Comparison of ENCODE assay signal across 8 mouse cellular contexts in genomic region chr13:6471643-6472042, GRCm38 (mm10).
DNase-seq lines count a peak whose midpoint lies in the region; ATAC-seq and TF ChIP-seq lines count a peak whose summit lies in the region.

No protein-coding gene starts in this region.

- H3K27me3 ChIP-seq in G1E (ENCODE audit: insufficient read depth, low read length) = peaks cover 4% of the 10 kb centered on the region; the same call in 1 of the 2 replicates
- H3K27me3 ChIP-seq in embryonic facial prominence, embryonic 14.5 days (replicated peaks; ENCODE audit: control insufficient read depth, insufficient read depth, low read length) = no peaks in the 10 kb centered on the region
- H3K27me3 ChIP-seq in liver, postnatal 0 days (ENCODE audit: insufficient read depth, low read length) = no peaks in the 10 kb centered on the region
- no peaks in the 10 kb centered on the region for H3K27me3 ChIP-seq in neural tube, embryonic 14.5 days (ENCODE audit: control insufficient read depth, insufficient read depth, low read length)

- no peak for ATAC-seq in G1E (ENCODE audit: extremely low read depth, insufficient number of reproducible peaks, low FRiP score, poor library complexity, severe bottlenecking)
- peak; percentile 72 for ATAC-seq in embryonic facial prominence, embryonic 14.5 days (ENCODE audit: low read depth)
- ATAC-seq in liver, postnatal 0 days = 0 out of 2 replicates have a peak, but pooled peaks have one; percentile 41
- ATAC-seq in neural tube, embryonic 14.5 days (ENCODE audit: low read depth) = peak; percentile 57; the same call in 1 of the 2 replicates

- WGBS in embryonic facial prominence, embryonic 14.5 days = 8% methylated on average over 7 of the region's 7 CpGs
- 11% methylated on average over 7 of the region's 7 CpGs for WGBS in liver, postnatal 0 days (ENCODE audit: insufficient replicate concordance)
- 8% methylated on average over 7 of the region's 7 CpGs for WGBS in neural tube, embryonic 14.5 days

- no peaks in the 10 kb centered on the region for H3K9me3 ChIP-seq in G1E (replicated peaks)
- H3K9me3 ChIP-seq in embryonic facial prominence, embryonic 14.5 days (ENCODE audit: control insufficient read depth, low read length) = peaks cover 4% of the 10 kb centered on the region; the same call in 1 of the 2 replicates
- H3K9me3 ChIP-seq in liver, postnatal 0 days (ENCODE audit: low read length) = no peaks in the 10 kb centered on the region
- no peaks in the 10 kb centered on the region for H3K9me3 ChIP-seq in neural tube, embryonic 14.5 days (ENCODE audit: control insufficient read depth, low read length)

- peak; percentile 22 for DNase-seq in G1E (ENCODE audit: low spot score)
- DNase-seq in embryonic facial prominence, embryonic 14.5 days (ENCODE audit: low spot score) = peak; percentile 89
- DNase-seq in heart, postnatal 25 days (ENCODE audit: low spot score) = peak; percentile 16
- DNase-seq in kidney, postnatal 25 days = peak; percentile 62 to 76
- DNase-seq in liver, postnatal 0 days = peak; percentile 50
- peak; percentile 62 for DNase-seq in thymus, postnatal 4 days

- no peak for TF ChIP-seq EP300 in liver, postnatal 0 days (IDR thresholded peaks at IDR 0.05; ENCODE audit: low read depth)

- H3K4me2 ChIP-seq in embryonic facial prominence, embryonic 14.5 days (ENCODE audit: low read depth, low read length) = no peak overlapping the region
- H3K4me2 ChIP-seq in liver, postnatal 0 days (ENCODE audit: low read depth, low read length) = no peak overlapping the region
- no peak overlapping the region; the same call in 1 of the 2 replicates for H3K4me2 ChIP-seq in neural tube, embryonic 14.5 days (ENCODE audit: low read depth, low read length)

- TF ChIP-seq CTCF in G1E (IDR thresholded peaks at IDR 0.05; ENCODE audit: low read depth, low read length) = peak; percentile 66
- peak; percentile 66 for TF ChIP-seq CTCF in bone marrow macrophage, adult 2 months (IDR thresholded peaks at IDR 0.05; ENCODE audit: low read depth, low read length)
- TF ChIP-seq CTCF in liver, postnatal 0 days (IDR thresholded peaks at IDR 0.05; ENCODE audit: low read depth) = peak; percentile 87

- H3K9ac ChIP-seq in embryonic facial prominence, embryonic 14.5 days (ENCODE audit: low read depth, low read length) = no peak overlapping the region
- no peak overlapping the region for H3K9ac ChIP-seq in liver, postnatal 0 days (replicated peaks)
- no peak overlapping the region for H3K9ac ChIP-seq in neural tube, embryonic 14.5 days (replicated peaks; ENCODE audit: low read depth, low read length)

- no peaks in the 10 kb centered on the region for H3K4me1 ChIP-seq in G1E (ENCODE audit: insufficient read depth, low read depth, low read length)
- peaks cover 4% of the 10 kb centered on the region; the same call in 1 of the 2 replicates for H3K4me1 ChIP-seq in bone marrow macrophage, adult 2 months (ENCODE audit: control insufficient read depth, insufficient read depth, low read length)
- H3K4me1 ChIP-seq in embryonic facial prominence, embryonic 14.5 days (ENCODE audit: control insufficient read depth, insufficient read depth, low read length) = no peaks in the 10 kb centered on the region
- no peaks in the 10 kb centered on the region for H3K4me1 ChIP-seq in liver, postnatal 0 days (ENCODE audit: insufficient read depth)
- no peaks in the 10 kb centered on the region for H3K4me1 ChIP-seq in neural tube, embryonic 14.5 days (ENCODE audit: control insufficient read depth, insufficient read depth, low read length)

- intact Hi-C loops in heart, postnatal 25 days (cut with DNase I) = loop anchor here (1.0 to 10.0 kb wide), 7 partner anchors 609 to 1805 kb away; no protein-coding TSS in a partner anchor

- no peak for TF ChIP-seq POLR2A in bone marrow macrophage, adult 2 months (IDR thresholded peaks at IDR 0.05; ENCODE audit: borderline replicate concordance, low read depth, low read length)

- H3K36me3 ChIP-seq in G1E (replicated peaks) = no peaks in the 10 kb centered on the region
- no peaks in the 10 kb centered on the region for H3K36me3 ChIP-seq in embryonic facial prominence, embryonic 14.5 days (ENCODE audit: control insufficient read depth, insufficient read depth, low read length)
- H3K36me3 ChIP-seq in liver, postnatal 0 days (replicated peaks; ENCODE audit: insufficient read depth, low read length) = no peaks in the 10 kb centered on the region
- H3K36me3 ChIP-seq in neural tube, embryonic 14.5 days (ENCODE audit: control insufficient read depth, insufficient read depth, low read length) = no peaks in the 10 kb centered on the region

- H3K27ac ChIP-seq in bone marrow macrophage, adult 2 months (ENCODE audit: insufficient read depth, low read depth, low read length) = no peak overlapping the region
- no peak overlapping the region for H3K27ac ChIP-seq in embryonic facial prominence, embryonic 14.5 days (replicated peaks; ENCODE audit: low read depth, low read length)
- H3K27ac ChIP-seq in liver, postnatal 0 days (ENCODE audit: low read depth) = no peak overlapping the region
- H3K27ac ChIP-seq in neural tube, embryonic 14.5 days (ENCODE audit: low read depth, low read length) = no peak overlapping the region

- no peak overlapping the region for H3K4me3 ChIP-seq in G1E (ENCODE audit: low read depth, low read length)
- H3K4me3 ChIP-seq in bone marrow macrophage, adult 2 months (ENCODE audit: insufficient read depth, low read length) = no peak overlapping the region
- H3K4me3 ChIP-seq in embryonic facial prominence, embryonic 14.5 days (ENCODE audit: low read depth, low read length) = no peak overlapping the region
- H3K4me3 ChIP-seq in liver, postnatal 0 days (ENCODE audit: low read depth, low read length) = no peak overlapping the region
- no peak overlapping the region for H3K4me3 ChIP-seq in neural tube, embryonic 14.5 days (ENCODE audit: low read depth, low read length)

Comparison
In these comparisons a context has a peak if more than half of its experiments do, and no peak if none do; other contexts are left out.
1. DNase-seq: peak in every context shown above with its lines; median percentile 89 in embryonic facial prominence, embryonic 14.5 days; 69 in kidney, postnatal 25 days; 62 in thymus, postnatal 4 days; 50 in liver, postnatal 0 days; 22 in G1E; 16 in heart, postnatal 25 days.